Mouse (Mus musculus) heart, adult 2 months (tissue): ENCODE data around the gene Cdk19.

Experiments
- CTCF ChIP-seq: fragments of 200-600 bp; IDR thresholded peaks from 2 replicates; pipeline ENCODE4 v1.8.1; 2022; ENCODE audit warnings: antibody characterized with exemption, mild to moderate bottlenecking, moderate library complexity
- EP300 ChIP-seq: fragments of 200-500 bp; IDR thresholded peaks from 2 replicates; pipeline ENCODE4 v1.6.1; 2011; ENCODE audit warnings: low read depth, low read length, control low read depth; ENCODE audit not compliant: insufficient read depth
- POLR2A ChIP-seq: fragments of 200-500 bp; IDR thresholded peaks from 2 replicates; pipeline ENCODE4 v1.6.1; 2011; ENCODE audit warnings: mild to moderate bottlenecking, low read depth, low read length, control low read depth; ENCODE audit not compliant: insufficient read depth

GRCm38 (mm10) chr10:40461362-40461761 lies 122.0 kb downstream of the Cdk19 start:
- TF ChIP-seq CTCF (no peak), POLR2A (no peak), EP300 (no peak)
